Mouse (Mus musculus): Measurements from ENCODE around the gene Crhr1.

DNA sequence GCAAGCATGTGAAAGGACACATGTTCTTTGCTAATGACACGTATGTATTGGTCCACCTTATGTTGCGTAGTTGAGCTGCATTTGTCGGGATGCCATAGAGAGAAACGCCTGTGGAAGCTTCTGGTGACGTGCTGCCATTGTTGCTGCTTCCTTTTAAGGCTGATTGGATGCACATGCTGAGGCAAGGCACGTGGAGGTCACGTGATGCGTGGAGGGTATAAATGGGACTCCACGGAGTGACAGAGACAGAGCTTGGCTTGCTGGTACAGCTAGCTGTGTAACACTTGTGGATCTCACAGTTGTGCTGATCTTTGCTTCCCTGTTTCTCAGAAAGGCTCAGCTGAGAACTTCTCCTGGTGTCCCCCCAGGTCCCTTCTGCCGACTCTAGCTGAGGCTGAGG is 9.2 kb upstream of the Crhr1 start:
- TF ChIP-seq CTCF (IDR thresholded peaks at IDR 0.05; ENCODE audit: low read depth, low read length) = no peak
- no peak for TF ChIP-seq EP300 (IDR thresholded peaks at IDR 0.05; ENCODE audit: insufficient read depth, low read depth, low read length)
- no peak for TF ChIP-seq POLR2A (IDR thresholded peaks at IDR 0.05; ENCODE audit: insufficient read depth, low read length)

All from ES-Bruce4 (cell line).